Mouse (Mus musculus) lung, adult 2 months (tissue): ENCODE data around the gene Unc45b.

Experiments used
- CTCF ChIP-seq: fragments of 200-500 bp; IDR thresholded peaks from 2 replicates; pipeline ENCODE4 v1.5.1; 2011; ENCODE audit warnings: mild to moderate bottlenecking, low read length, control low read depth; ENCODE audit not compliant: insufficient read depth
- POLR2A ChIP-seq: fragments of 200-500 bp; IDR thresholded peaks from 2 replicates; pipeline ENCODE4 v1.6.1; 2011; ENCODE audit warnings: low read depth, mild to moderate bottlenecking, control low read depth, low read length, borderline replicate concordance; ENCODE audit errors: extremely low read depth

DNA sequence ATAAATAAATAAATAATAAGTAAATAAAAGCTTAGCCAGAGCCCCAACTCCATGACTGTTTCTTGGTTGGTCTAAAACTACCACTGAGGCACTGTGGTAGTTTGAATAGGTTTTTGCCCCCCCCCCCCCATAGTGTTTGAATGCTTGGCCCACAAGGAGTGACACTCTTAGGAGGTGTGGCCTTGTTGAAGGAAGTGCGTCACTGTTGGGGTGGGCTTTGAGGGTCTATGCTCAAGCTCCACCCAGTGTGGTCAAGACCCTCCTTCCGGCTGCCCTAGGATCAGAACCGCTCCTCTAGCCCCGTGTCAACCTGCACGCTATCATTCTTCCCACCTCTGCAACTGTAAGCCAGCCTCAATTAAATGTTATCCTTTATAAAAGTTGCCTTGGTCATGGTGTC, 34.7 kb upstream of the Unc45b start:
- TF ChIP-seq POLR2A (no peak), CTCF (no peak)
